Mouse (Mus musculus): ENCODE results near the gene Abtb2. TPM values are rescaled to one million over a fixed set of nuclear protein-coding genes. Genes with fewer than 3 reads are reported as not detected.

Abtb2 gene
- total RNA-seq, 2 experiments from 2014 or later = 0.44 to 0.54 TPM

Other genes starting within 250 kb of the Abtb2 start
- gene Elf5, start 154.6 kb upstream of the Abtb2 start, total RNA-seq (2015) = not detected in 2 replicates
- gene Elf5, start 154.6 kb upstream of the Abtb2 start, total RNA-seq (2017) = 1.1 TPM in 1 of 2 replicates, not detected in the other
- 117 and 125 TPM in 2 replicates for gene Cat, start 81.2 kb upstream of the Abtb2 start, total RNA-seq (2015)
- 36.0 and 36.6 TPM in 2 replicates for gene Cat, start 81.2 kb upstream of the Abtb2 start, total RNA-seq (2017)
- gene Nat10, start 195.0 kb downstream of the Abtb2 start, total RNA-seq (2015) = 43.0 and 45.1 TPM in 2 replicates
- gene Nat10, start 195.0 kb downstream of the Abtb2 start, total RNA-seq (2017) = 63.1 and 66.3 TPM in 2 replicates
- 402 and 462 TPM in 2 replicates for gene Caprin1, start 231.3 kb downstream of the Abtb2 start, total RNA-seq (2015)
- 443 and 535 TPM in 2 replicates for gene Caprin1, start 231.3 kb downstream of the Abtb2 start, total RNA-seq (2017)

Data from megakaryocyte progenitor cell, adult 5-6 weeks (primary cell).